11 mouse cellular contexts compared by ENCODE assay signal in the genomic region with DNA sequence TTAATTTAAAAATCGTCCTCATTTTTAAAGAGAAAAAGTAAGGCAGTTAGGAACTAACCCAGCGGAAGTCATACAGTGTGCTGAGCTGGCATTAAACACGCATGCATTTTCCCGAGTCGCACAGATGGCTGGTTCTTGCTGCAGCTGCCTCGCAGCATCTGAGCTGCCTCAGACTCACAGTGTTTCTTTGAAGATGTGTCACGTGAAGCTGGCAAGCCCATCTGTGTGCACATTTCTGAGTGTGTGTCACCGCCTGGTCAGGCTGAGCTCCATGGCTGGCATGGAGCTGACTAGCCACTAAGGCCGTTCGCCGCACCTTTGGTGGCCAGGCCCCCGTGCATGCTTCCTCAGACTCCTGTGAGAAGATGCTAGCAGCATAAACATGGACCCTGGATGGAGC. TPM values are rescaled to one million over a fixed set of nuclear protein-coding genes. Genes with fewer than 3 reads are reported as not detected.
DNase-seq lines count a peak whose midpoint lies in the region; ATAC-seq lines count a peak whose summit lies in the region.
"Had no signal": no experiment of that assay in that cellular context is flagged by ENCODE, and none has a peak within 500 bp of the region (broad histone marks: within the 10 kb centered on the region; RNA-seq: fewer than 3 reads in every experiment).

No protein-coding gene starts in this region.

- no peaks in the 10 kb centered on the region for H3K36me3 ChIP-seq in forebrain, embryonic 11.5 days (ENCODE audit: control insufficient read depth, insufficient read depth, low read length)
- no peaks in the 10 kb centered on the region for H3K36me3 ChIP-seq in forebrain, embryonic 10.5 days (replicated peaks)
- no peaks in the 10 kb centered on the region for H3K36me3 ChIP-seq in hindbrain, embryonic 16.5 days (ENCODE audit: control insufficient read depth, insufficient read depth, low read length)
- H3K36me3 ChIP-seq in midbrain, embryonic 13.5 days: no peaks in the 10 kb centered on the region
- H3K36me3 ChIP-seq: embryonic facial prominence, embryonic 15.5 days; liver, embryonic 13.5 days had no signal

- DNase-seq in forebrain, embryonic 11.5 days (ENCODE audit: low spot score): no peak
- no peak for DNase-seq in forebrain, embryonic 10.5 days (ENCODE audit: extremely low spot score, low spot score)
- DNase-seq in thymus, postnatal 0 days (ENCODE audit: low spot score): peak; percentile 39
- no peak for DNase-seq in kidney, postnatal 25 days
- DNase-seq in adrenal gland, adult 18-20 months (ENCODE audit: low spot score in 2 of 2): no peak
- no peak for DNase-seq in spleen, postnatal 14 days (ENCODE audit: low spot score in 2 of 2)
- DNase-seq: liver, embryonic 13.5 days had no signal

- no peak for ATAC-seq in forebrain, embryonic 11.5 days (replicated peaks; ENCODE audit: low FRiP score)
- peak; percentile 45 for ATAC-seq in hindbrain, embryonic 16.5 days
- ATAC-seq in midbrain, embryonic 13.5 days: no peak; the same call in 1 of the 2 replicates

- H3K9me3 ChIP-seq in forebrain, embryonic 11.5 days (ENCODE audit: control insufficient read depth, low read length): no peaks in the 10 kb centered on the region
- no peaks in the 10 kb centered on the region for H3K9me3 ChIP-seq in forebrain, embryonic 10.5 days
- H3K9me3 ChIP-seq in hindbrain, embryonic 16.5 days (ENCODE audit: control insufficient read depth, low read length): no peaks in the 10 kb centered on the region
- H3K9me3 ChIP-seq in midbrain, embryonic 13.5 days: no peaks in the 10 kb centered on the region
- H3K9me3 ChIP-seq: embryonic facial prominence, embryonic 15.5 days; liver, embryonic 13.5 days had no signal

- peaks cover 5% of the 10 kb centered on the region; the same call in 1 of the 2 replicates for H3K4me1 ChIP-seq in forebrain, embryonic 11.5 days (replicated peaks; ENCODE audit: control insufficient read depth, insufficient read depth, low read length)
- peaks cover 24% of the 10 kb centered on the region for H3K4me1 ChIP-seq in forebrain, embryonic 10.5 days
- H3K4me1 ChIP-seq in hindbrain, embryonic 16.5 days (ENCODE audit: control insufficient read depth, insufficient read depth, low read depth, low read length): peaks cover 8% of the 10 kb centered on the region
- H3K4me1 ChIP-seq in midbrain, embryonic 13.5 days (replicated peaks): peaks cover 21% of the 10 kb centered on the region

- 82% methylated on average over 12 of the region's 12 CpGs for WGBS in forebrain, embryonic 11.5 days
- WGBS in forebrain, embryonic 10.5 days: 86% methylated on average over 12 of the region's 12 CpGs
- WGBS in hindbrain, embryonic 16.5 days: 48% methylated on average over 12 of the region's 12 CpGs
- 66% methylated on average over 12 of the region's 12 CpGs for WGBS in midbrain, embryonic 13.5 days

- no peaks in the 10 kb centered on the region; the same call in 1 of the 2 replicates for H3K27me3 ChIP-seq in forebrain, embryonic 11.5 days (ENCODE audit: control insufficient read depth, insufficient read depth, low read length)
- peaks cover 30% of the 10 kb centered on the region for H3K27me3 ChIP-seq in forebrain, embryonic 10.5 days (ENCODE audit: poor library complexity, severe bottlenecking)
- H3K27me3 ChIP-seq in hindbrain, embryonic 16.5 days (replicated peaks; ENCODE audit: control insufficient read depth, insufficient read depth, low read length): no peaks in the 10 kb centered on the region
- H3K27me3 ChIP-seq in midbrain, embryonic 13.5 days: peaks cover 16% of the 10 kb centered on the region; the same call in 1 of the 2 replicates

- no peak overlapping the region for H3K9ac ChIP-seq in forebrain, embryonic 11.5 days (ENCODE audit: low read length)
- no peak overlapping the region for H3K9ac ChIP-seq in hindbrain, embryonic 16.5 days (ENCODE audit: low read depth, low read length)
- no peak overlapping the region for H3K9ac ChIP-seq in midbrain, embryonic 13.5 days (replicated peaks)
- H3K9ac ChIP-seq: embryonic facial prominence, embryonic 15.5 days; liver, embryonic 13.5 days had no signal

- no peak overlapping the region for H3K4me3 ChIP-seq in forebrain, embryonic 11.5 days (ENCODE audit: low read depth, low read length)
- no peak overlapping the region for H3K4me3 ChIP-seq in forebrain, embryonic 10.5 days
- H3K4me3 ChIP-seq in hindbrain, embryonic 16.5 days (ENCODE audit: low read length): no peak overlapping the region
- H3K4me3 ChIP-seq in midbrain, embryonic 13.5 days (replicated peaks): no peak overlapping the region
- H3K4me3 ChIP-seq: embryonic facial prominence, embryonic 15.5 days; liver, embryonic 13.5 days had no signal

- no peak overlapping the region for H3K4me2 ChIP-seq in forebrain, embryonic 11.5 days (ENCODE audit: low read depth, low read length, severe bottlenecking)
- H3K4me2 ChIP-seq in hindbrain, embryonic 16.5 days (ENCODE audit: low read length): no peak overlapping the region
- no peak overlapping the region for H3K4me2 ChIP-seq in midbrain, embryonic 13.5 days (replicated peaks)
- H3K4me2 ChIP-seq: embryonic facial prominence, embryonic 15.5 days; liver, embryonic 13.5 days had no signal

- H3K27ac ChIP-seq in forebrain, embryonic 11.5 days (ENCODE audit: low read depth, low read length): peak overlapping the region; percentile 50; the same call in 1 of the 2 replicates
- no peak overlapping the region for H3K27ac ChIP-seq in forebrain, embryonic 10.5 days
- H3K27ac ChIP-seq in hindbrain, embryonic 16.5 days (ENCODE audit: low read depth, low read length): peak overlapping the region; percentile 72
- peak overlapping the region; percentile 51 for H3K27ac ChIP-seq in midbrain, embryonic 13.5 days
- H3K27ac ChIP-seq: embryonic facial prominence, embryonic 15.5 days; liver, embryonic 13.5 days had no signal

RNA-seq across cellular contexts. Expression of a gene that starts 1.4 kb away (rescaled TPM):
- polyA plus RNA-seq in forebrain, embryonic 11.5 days (2014; fragmentation: Nextera tagmentation; extraction: Ambion mirVana): 3.2 and 4.0 TPM in 2 replicates
- 3.2 and 4.1 TPM in 2 replicates for polyA plus RNA-seq in forebrain, embryonic 10.5 days (2016; fragmentation: Nextera tagmentation; extraction: Ambion mirVana)
- 74.8 and 75.6 TPM in 2 replicates for polyA plus RNA-seq in hindbrain, embryonic 16.5 days (2015; fragmentation: Nextera tagmentation; extraction: Ambion mirVana)
- 16.9 and 17.6 TPM in 2 replicates for polyA plus RNA-seq in midbrain, embryonic 13.5 days (2015; fragmentation: Nextera tagmentation; extraction: Ambion mirVana)
- 0.26 and 0.38 TPM in 2 replicates for polyA plus RNA-seq in thymus, postnatal 0 days (2015; fragmentation: Nextera tagmentation; extraction: Ambion mirVana)
- 1 to 10 TPM; 4.7 to 6.9 TPM for total RNA-seq in adrenal gland, adult 18-20 months (2021)

RNA-seq across cellular contexts. Expression of a gene that starts 3.1 kb away (rescaled TPM):
- 0.89 and 0.96 TPM in 2 replicates for polyA plus RNA-seq in forebrain, embryonic 11.5 days (2014; fragmentation: Nextera tagmentation; extraction: Ambion mirVana)
- polyA plus RNA-seq in forebrain, embryonic 10.5 days (2016; fragmentation: Nextera tagmentation; extraction: Ambion mirVana): 1.6 and 2.1 TPM in 2 replicates
- 3.6 and 3.8 TPM in 2 replicates for polyA plus RNA-seq in hindbrain, embryonic 16.5 days (2015; fragmentation: Nextera tagmentation; extraction: Ambion mirVana)
- 0.70 and 1.4 TPM in 2 replicates for polyA plus RNA-seq in midbrain, embryonic 13.5 days (2015; fragmentation: Nextera tagmentation; extraction: Ambion mirVana)
- 0.59 and 0.90 TPM in 2 replicates for polyA plus RNA-seq in thymus, postnatal 0 days (2015; fragmentation: Nextera tagmentation; extraction: Ambion mirVana)
- 1 to 10 TPM in 1 of 2 experiments, under 1 TPM in 1; 0.86 to 1.0 TPM for total RNA-seq in adrenal gland, adult 18-20 months (2021)

RNA-seq across cellular contexts. Expression of a gene that starts 46.3 kb away (rescaled TPM):
- 8.2 and 9.8 TPM in 2 replicates for polyA plus RNA-seq in forebrain, embryonic 11.5 days (2014; fragmentation: Nextera tagmentation; extraction: Ambion mirVana)
- polyA plus RNA-seq in forebrain, embryonic 10.5 days (2016; fragmentation: Nextera tagmentation; extraction: Ambion mirVana): 1.8 and 2.1 TPM in 2 replicates
- 12.4 and 12.6 TPM in 2 replicates for polyA plus RNA-seq in hindbrain, embryonic 16.5 days (2015; fragmentation: Nextera tagmentation; extraction: Ambion mirVana)
- 15.7 and 16.4 TPM in 2 replicates for polyA plus RNA-seq in midbrain, embryonic 13.5 days (2015; fragmentation: Nextera tagmentation; extraction: Ambion mirVana)
- 0.05 TPM in 1 of 2 replicates, not detected in the other for polyA plus RNA-seq in thymus, postnatal 0 days (2015; fragmentation: Nextera tagmentation; extraction: Ambion mirVana)
- total RNA-seq in adrenal gland, adult 18-20 months (2021): 1 to 10 TPM; 5.0 to 7.3 TPM
- total RNA-seq: hematopoietic stem cell, adult 5-6 weeks had no signal
- polyA plus RNA-seq: liver, embryonic 13.5 days had no signal
